Mouse (Mus musculus) MEL (cell line): ENCODE data around the gene Mroh2a. TPM values are rescaled to one million over a fixed set of nuclear protein-coding genes. Genes with fewer than 3 reads are reported as not detected.

Source experiments
- DNase-seq: peaks from one replicate; pipeline ENCODE4 v3.0.0; 2011; ENCODE audit warnings: low read depth, low spot score
- H3K27ac ChIP-seq: 2 replicates; pipeline ENCODE4 v1.5.1; 2012; ENCODE audit warnings: low read depth, mild to moderate bottlenecking, control low read depth, low read length, moderate library complexity; ENCODE audit not compliant: control insufficient read depth
- H3K27me3 ChIP-seq, 2 experiments: fragments of 150-350 bp in 1 of 2; sonication (generic) in 1 of 2; 2 replicates each; pipeline ENCODE4 v1.6.1; 2012; ENCODE audit warnings: low read length in 2 of 2, mild to moderate bottlenecking in 2 of 2, improper control_type of control experiment in 1 of 2, moderate library complexity in 1 of 2; ENCODE audit not compliant: insufficient read depth in 2 of 2, control insufficient read depth in 1 of 2
- H3K36me3 ChIP-seq, 2 experiments: 2 replicates each; pipeline ENCODE4 v1.6.1; 2012 to 2014; ENCODE audit warnings: low read length in 2 of 2, improper control_type of control experiment in 1 of 2, inconsistent platforms in 1 of 2, mild to moderate bottlenecking in 1 of 2; ENCODE audit not compliant: insufficient read depth in 2 of 2, control insufficient read depth in 1 of 2
- H3K4me1 ChIP-seq, 2 experiments: fragments of 150-350 bp in 1 of 2; sonication (generic) in 1 of 2; 2 replicates each; pipeline ENCODE4 v1.6.1; 2012; ENCODE audit warnings: low read length in 2 of 2, improper control_type of control experiment in 1 of 2, mild to moderate bottlenecking in 1 of 2; ENCODE audit not compliant: insufficient read depth in 2 of 2, control insufficient read depth in 1 of 2
- H3K4me3 ChIP-seq, 2 experiments: fragments of 150-350 bp in 1 of 2; sonication (generic) in 1 of 2; 2 replicates each; pipeline ENCODE4 v1.5.1; 2012; ENCODE audit warnings: low read depth in 2 of 2, low read length in 2 of 2, mild to moderate bottlenecking in 2 of 2, moderate library complexity in 2 of 2, control low read depth in 1 of 2, improper control_type of control experiment in 1 of 2; ENCODE audit not compliant: control insufficient read depth in 1 of 2, insufficient read depth in 1 of 2
- H3K79me2 ChIP-seq: 2 replicates; pipeline ENCODE4 v1.6.1; 2012; ENCODE audit warnings: mild to moderate bottlenecking, low read length, moderate library complexity; ENCODE audit not compliant: control insufficient read depth, poor library complexity, insufficient read depth
- H3K9ac ChIP-seq: 2 replicates; pipeline ENCODE4 v1.6.1; 2012; ENCODE audit warnings: low read depth, mild to moderate bottlenecking, control low read depth, low read length, moderate library complexity; ENCODE audit not compliant: control insufficient read depth, poor library complexity, severe bottlenecking
- H3K9me3 ChIP-seq: fragments of 150-350 bp; sonication (generic); replicated peaks from 2 replicates; pipeline ENCODE4 v1.6.1; 2012; ENCODE audit warnings: mild to moderate bottlenecking, low read length, improper control_type of control experiment, moderate library complexity; ENCODE audit not compliant: insufficient read depth
- BHLHE40 ChIP-seq: IDR thresholded peaks from 2 replicates; pipeline ENCODE4 v1.6.1; 2012; ENCODE audit warnings: low read depth, mild to moderate bottlenecking, inconsistent platforms, low read length, improper control_type of control experiment, borderline replicate concordance
- CTCF ChIP-seq, 3 experiments: IDR thresholded peaks in 2 of 3; conservative IDR thresholded peaks in 1 of 3; 2 replicates each; pipeline ENCODE4 v1.5.1; 2011 to 2012; ENCODE audit warnings: low read length in 3 of 3, low read depth in 2 of 3, mild to moderate bottlenecking in 2 of 3, improper control_type of control experiment in 1 of 3, inconsistent platforms in 1 of 3, mixed read lengths in 1 of 3, moderate library complexity in 1 of 3; ENCODE audit not compliant: control insufficient read depth in 1 of 3, insufficient read depth in 1 of 3, poor library complexity in 1 of 3, severe bottlenecking in 1 of 3
- EP300 ChIP-seq, 2 experiments: IDR thresholded peaks; 2 replicates each; pipeline ENCODE4 v1.6.1; 2011; ENCODE audit warnings: improper control_type of control experiment in 2 of 2, low read length in 2 of 2, low read depth in 1 of 2, mild to moderate bottlenecking in 1 of 2
- ETS1 ChIP-seq: IDR thresholded peaks from 2 replicates; pipeline ENCODE4 v1.6.1; 2012; ENCODE audit warnings: low read depth, mild to moderate bottlenecking, inconsistent platforms, low read length, improper control_type of control experiment, moderate library complexity
- GABPA ChIP-seq: IDR thresholded peaks from 2 replicates; pipeline ENCODE4 v1.6.1; 2012; ENCODE audit warnings: low read depth, mild to moderate bottlenecking, inconsistent platforms, low read length, improper control_type of control experiment, moderate library complexity
- GATA1 ChIP-seq: IDR thresholded peaks from 2 replicates; pipeline ENCODE4 v1.6.1; 2011; ENCODE audit warnings: low read depth, low read length, improper control_type of control experiment
- HCFC1 ChIP-seq: IDR thresholded peaks from 2 replicates; pipeline ENCODE4 v1.6.1; 2012; ENCODE audit warnings: low read depth, mild to moderate bottlenecking, inconsistent platforms, low read length, improper control_type of control experiment, moderate library complexity
- JUND ChIP-seq: IDR thresholded peaks from 2 replicates; pipeline ENCODE4 v1.6.1; 2011; ENCODE audit warnings: low read depth, mild to moderate bottlenecking, improper control_type of control experiment, low read length
- KAT2A ChIP-seq: conservative IDR thresholded peaks from 2 replicates; pipeline ENCODE4 v1.6.1; 2012; ENCODE audit warnings: low read depth, low read length, improper control_type of control experiment, inconsistent platforms
- MAFK ChIP-seq: IDR thresholded peaks from 2 replicates; pipeline ENCODE4 v1.6.1; 2011; ENCODE audit warnings: low read depth, mild to moderate bottlenecking, low read length, improper control_type of control experiment, borderline replicate concordance
- MAX ChIP-seq: IDR thresholded peaks from 2 replicates; pipeline ENCODE4 v1.6.1; 2011; ENCODE audit warnings: low read length, improper control_type of control experiment
- MAZ ChIP-seq: IDR thresholded peaks from 2 replicates; pipeline ENCODE4 v1.6.1; 2012; ENCODE audit warnings: low read depth, mild to moderate bottlenecking, inconsistent platforms, low read length, improper control_type of control experiment
- NELFE ChIP-seq: IDR thresholded peaks from 2 replicates; pipeline ENCODE4 v1.6.1; 2011; ENCODE audit warnings: low read depth, low read length, improper control_type of control experiment
- POLR2A ChIP-seq, 2 experiments: IDR thresholded peaks; 2 replicates each; pipeline ENCODE4 v1.6.1; 2011 to 2012; ENCODE audit warnings: low read length in 2 of 2, mild to moderate bottlenecking in 2 of 2, control low read depth in 1 of 2, improper control_type of control experiment in 1 of 2, low read depth in 1 of 2, moderate library complexity in 1 of 2; ENCODE audit not compliant: control insufficient read depth in 1 of 2, insufficient read depth in 1 of 2, poor library complexity in 1 of 2
- RAD21 ChIP-seq: IDR thresholded peaks from 2 replicates; pipeline ENCODE4 v1.6.1; 2011; ENCODE audit warnings: mild to moderate bottlenecking, low read depth, low read length, improper control_type of control experiment
- RCOR1 ChIP-seq: IDR thresholded peaks from 2 replicates; pipeline ENCODE4 v1.6.1; 2012; ENCODE audit warnings: low read depth, mild to moderate bottlenecking, inconsistent platforms, low read length, improper control_type of control experiment
- SIN3A ChIP-seq: IDR thresholded peaks from 2 replicates; pipeline ENCODE4 v1.6.1; 2012; ENCODE audit warnings: low read length, improper control_type of control experiment, inconsistent platforms
- TBP ChIP-seq: IDR thresholded peaks from 2 replicates; pipeline ENCODE4 v1.8.0; 2011; ENCODE audit warnings: low read depth, low read length, improper control_type of control experiment
- TCF12 ChIP-seq: IDR thresholded peaks from 2 replicates; pipeline ENCODE4 v1.6.1; 2014; ENCODE audit warnings: low read depth, mild to moderate bottlenecking, inconsistent platforms, low read length, improper control_type of control experiment, moderate library complexity
- USF2 ChIP-seq, 2 experiments: IDR thresholded peaks; 2 replicates each; pipeline ENCODE4 v1.6.1; 2011 to 2012; ENCODE audit warnings: improper control_type of control experiment in 2 of 2, low read length in 2 of 2, borderline replicate concordance in 1 of 2, inconsistent platforms in 1 of 2, low read depth in 1 of 2, mild to moderate bottlenecking in 1 of 2; ENCODE audit not compliant: insufficient read depth in 1 of 2
- ZMIZ1 ChIP-seq: IDR thresholded peaks from 2 replicates; pipeline ENCODE4 v1.6.1; 2012; ENCODE audit warnings: low read depth, mild to moderate bottlenecking, inconsistent platforms, low read length, improper control_type of control experiment, moderate library complexity
- ZNF384 ChIP-seq: IDR thresholded peaks from 2 replicates; pipeline ENCODE4 v1.6.1; 2012; ENCODE audit warnings: low read depth, mild to moderate bottlenecking, inconsistent platforms, low read length, improper control_type of control experiment
- polyA plus RNA-seq, 2 experiments: library from polyadenylated mRNA; stranded (reverse) in 1 of 2; unstranded in 1 of 2; fragments of >175 nt in 1 of 2; fragments of >200 nt in 1 of 2; gene quantifications; 2 replicates each; pipeline versions ENCODE4 v1.2.1 to v1.2.4; 2012; ENCODE audit warnings: low replicate concordance in 2 of 2, low read depth in 1 of 2; ENCODE audit not compliant: insufficient read length in 2 of 2, insufficient read depth in 1 of 2, missing spikeins in 1 of 2
- total RNA-seq: library from RNA; depleted of rRNA; stranded (reverse); fragments of 300-350 nt; gene quantifications from 2 replicates; pipeline ENCODE4 v1.2.3, GENCODE M21; 2012

Gene Mroh2a
- total and polyA plus RNA-seq, 3 experiments = 0.27 to 2.5 TPM; not detected in 1

- Histone ChIP-seq H3K27me3 (no peaks in the 10 kb centered on the region), H3K4me3 (no peak overlapping the region), H3K79me2 (no peaks in the 10 kb centered on the region), H3K27ac (no peak overlapping the region), H3K9ac (no peak overlapping the region), H3K9me3 (no peaks in the 10 kb centered on the region), H3K4me1 (no peaks in the 10 kb centered on the region), H3K36me3 (no peaks in the 10 kb centered on the region)
- TF ChIP-seq MAX (no peak), SIN3A (no peak), ETS1 (no peak), NELFE (no peak), CTCF (IDR thresholded peaks at IDR 0.05 in 2 of 3, conservative IDR thresholded peaks at IDR 0.05 in 1 of 3; ENCODE audit: control insufficient read depth in 1 of 3, insufficient read depth in 1 of 3, low read depth in 2 of 3, low read length in 3 of 3, poor library complexity in 1 of 3, severe bottlenecking in 1 of 3) (no peak), KAT2A (no peak), RAD21 (no peak), GATA1 (no peak)
- peak; percentile 8 for DNase-seq
These were observed 75.4 kb downstream of the Mroh2a start for GRCm38 (mm10) chr1:88302057-88302740.

GRCm38 (mm10) chr1:88303762-88304161 is 77.0 kb downstream of the Mroh2a start:
- no peak overlapping the region for H3K4me3 ChIP-seq
- peak; percentile 8 for DNase-seq

GRCm38 (mm10) chr1:88304261-88304985 is 77.6 kb downstream of the Mroh2a start:
- no peak overlapping the region for H3K4me3 ChIP-seq
- no peaks in the 10 kb centered on the region for H3K9me3 ChIP-seq
- H3K27ac ChIP-seq = no peak overlapping the region
- H3K27me3 ChIP-seq = no peaks in the 10 kb centered on the region
- TF ChIP-seq GABPA = no peak
- no peak for TF ChIP-seq RCOR1
- TF ChIP-seq ZMIZ1 = no peak
- TF ChIP-seq ZNF384 = no peak
- TF ChIP-seq TBP = no peak
- no peak for TF ChIP-seq MAZ
- no peak for TF ChIP-seq POLR2A (IDR thresholded peaks at IDR 0.05; ENCODE audit: control insufficient read depth in 1 of 2, insufficient read depth in 1 of 2, low read depth in 1 of 2, low read length in 2 of 2, poor library complexity in 1 of 2)
- TF ChIP-seq EP300 (IDR thresholded peaks at IDR 0.05; ENCODE audit: low read depth in 1 of 2, low read length in 2 of 2) = no peak
- TF ChIP-seq GATA1 = no peak
- TF ChIP-seq NELFE = no peak
- TF ChIP-seq HCFC1 = no peak
- TF ChIP-seq USF2 (IDR thresholded peaks at IDR 0.05; ENCODE audit: borderline replicate concordance in 1 of 2, insufficient read depth in 1 of 2, low read depth in 1 of 2, low read length in 2 of 2) = no peak
- TF ChIP-seq BHLHE40 = no peak
- no peaks in the 10 kb centered on the region for H3K36me3 ChIP-seq
- DNase-seq = peak; percentile 38
- no peak overlapping the region for H3K9ac ChIP-seq
- H3K4me1 ChIP-seq = no peaks in the 10 kb centered on the region
- H3K79me2 ChIP-seq = no peaks in the 10 kb centered on the region

More at GRCm38 (mm10) chr1:88303762-88304161, 77.0 kb downstream of the Mroh2a start:
- no peaks in the 10 kb centered on the region for H3K27me3 ChIP-seq
- H3K9ac ChIP-seq = no peak overlapping the region
- H3K9me3 ChIP-seq = no peaks in the 10 kb centered on the region
- no peaks in the 10 kb centered on the region for H3K4me1 ChIP-seq
- no peaks in the 10 kb centered on the region for H3K79me2 ChIP-seq
- no peaks in the 10 kb centered on the region for H3K36me3 ChIP-seq
- TF ChIP-seq TCF12 (no peak), RCOR1 (no peak), JUND (no peak), MAFK (no peak), ZMIZ1 (no peak), ETS1 (no peak)
- no peak overlapping the region for H3K27ac ChIP-seq
